Mouse (Mus musculus): ENCODE data around the gene Mepce. TPM values are rescaled to one million over a fixed set of nuclear protein-coding genes. Genes with fewer than 3 reads are reported as not detected.

The Mepce gene
- polyA plus RNA-seq, 1 experiment from 2014 or later = 14.4 TPM

Other genes with a start within 250 kb of the Mepce start
- gene Actl6b, start 234.1 kb downstream of the Mepce start, polyA plus RNA-seq (2014; fragmentation: Nextera tagmentation; extraction: Ambion mirVana) = 234 and 291 TPM in 2 replicates
- gene Tfr2, start 217.8 kb downstream of the Mepce start, polyA plus RNA-seq (2014; fragmentation: Nextera tagmentation; extraction: Ambion mirVana) = 4.0 and 5.6 TPM in 2 replicates
- 67.2 and 83.9 TPM in 2 replicates for gene Mospd3, start 186.6 kb downstream of the Mepce start, polyA plus RNA-seq (2014; fragmentation: Nextera tagmentation; extraction: Ambion mirVana)
- gene Pcolce, start 173.9 kb downstream of the Mepce start, polyA plus RNA-seq (2014; fragmentation: Nextera tagmentation; extraction: Ambion mirVana) = 3.0 and 11.7 TPM in 2 replicates
- gene Fbxo24, start 158.7 kb downstream of the Mepce start, polyA plus RNA-seq (2014; fragmentation: Nextera tagmentation; extraction: Ambion mirVana) = 0.09 and 0.18 TPM in 2 replicates
- gene Lrch4, start 158.5 kb downstream of the Mepce start, polyA plus RNA-seq (2014; fragmentation: Nextera tagmentation; extraction: Ambion mirVana) = 18.1 and 21.9 TPM in 2 replicates
- 4.4 and 6.0 TPM in 2 replicates for gene Gm20605, start 158.5 kb downstream of the Mepce start, polyA plus RNA-seq (2014; fragmentation: Nextera tagmentation; extraction: Ambion mirVana)
- 4.1 and 5.6 TPM in 2 replicates for gene Sap25, start 146.3 kb downstream of the Mepce start, polyA plus RNA-seq (2014; fragmentation: Nextera tagmentation; extraction: Ambion mirVana)
- not detected in 2 replicates for gene Irs3, start 141.9 kb downstream of the Mepce start, polyA plus RNA-seq (2014; fragmentation: Nextera tagmentation; extraction: Ambion mirVana)
- gene Agfg2, start 102.9 kb downstream of the Mepce start, polyA plus RNA-seq (2014; fragmentation: Nextera tagmentation; extraction: Ambion mirVana) = 10.3 and 12.8 TPM in 2 replicates
- gene Nyap1, start 46.0 kb downstream of the Mepce start, polyA plus RNA-seq (2014; fragmentation: Nextera tagmentation; extraction: Ambion mirVana) = 16.2 and 28.8 TPM in 2 replicates
- 42.1 and 47.0 TPM in 2 replicates for gene Tsc22d4, start 41.9 kb downstream of the Mepce start, polyA plus RNA-seq (2014; fragmentation: Nextera tagmentation; extraction: Ambion mirVana)
- 53.4 and 58.6 TPM in 2 replicates for gene Ppp1r35, start 8.8 kb downstream of the Mepce start, polyA plus RNA-seq (2014; fragmentation: Nextera tagmentation; extraction: Ambion mirVana)
- 5.6 and 8.2 TPM in 2 replicates for gene Zcwpw1, start 143 bp upstream of the Mepce start, polyA plus RNA-seq (2014; fragmentation: Nextera tagmentation; extraction: Ambion mirVana)
- gene Pilra, start 48.6 kb upstream of the Mepce start, polyA plus RNA-seq (2014; fragmentation: Nextera tagmentation; extraction: Ambion mirVana) = 0.26 and 0.51 TPM in 2 replicates
- gene Pilrb1, start 70.5 kb upstream of the Mepce start, polyA plus RNA-seq (2014; fragmentation: Nextera tagmentation; extraction: Ambion mirVana) = not detected in 2 replicates
- gene Pilrb2, start 84.2 kb upstream of the Mepce start, polyA plus RNA-seq (2014; fragmentation: Nextera tagmentation; extraction: Ambion mirVana) = 0.57 TPM in 1 of 2 replicates, not detected in the other
- gene Cyp3a13, start 134.0 kb upstream of the Mepce start, polyA plus RNA-seq (2014; fragmentation: Nextera tagmentation; extraction: Ambion mirVana) = not detected in 2 replicates
- 0.13 and 0.43 TPM in 2 replicates for gene Gjc3, start 175.4 kb upstream of the Mepce start, polyA plus RNA-seq (2014; fragmentation: Nextera tagmentation; extraction: Ambion mirVana)
- gene Azgp1, start 193.9 kb upstream of the Mepce start, polyA plus RNA-seq (2014; fragmentation: Nextera tagmentation; extraction: Ambion mirVana) = not detected in 2 replicates
- not detected in 2 replicates for gene Smok3a, start 233.6 kb upstream of the Mepce start, polyA plus RNA-seq (2014; fragmentation: Nextera tagmentation; extraction: Ambion mirVana)
- gene Smok3b, start 233.8 kb upstream of the Mepce start, polyA plus RNA-seq (2014; fragmentation: Nextera tagmentation; extraction: Ambion mirVana) = not detected in 2 replicates